Mouse (Mus musculus): ENCODE results near the gene Ptpn20. TPM values are rescaled to one million over a fixed set of nuclear protein-coding genes. Genes with fewer than 3 reads are reported as not detected.

Ptpn20 gene
- polyA plus RNA-seq (2012; rRNA removed), result 0.02 and 0.06 TPM in 2 replicates

GRCm38 (mm10) chr14:33588951-33589350 lies at the start of gene Ptpn20:
Ptpn20 (plus strand) TSS chr14:33589207.

Other genes starting within 250 kb of the Ptpn20 start
- gene Mapk8, start 142.0 kb upstream of the Ptpn20 start, polyA plus RNA-seq (2012; rRNA removed), result 10.1 and 12.6 TPM in 2 replicates
- gene Frmpd2, start 117.5 kb upstream of the Ptpn20 start, polyA plus RNA-seq (2012; rRNA removed), result not detected in 2 replicates

Measured in liver, embryonic 14 days (tissue).